Mouse (Mus musculus) embryonic facial prominence, embryonic 12.5 days (tissue): ENCODE measurements at regions not wholly inside any gene's neighbourhood (a gene's known extent, or its start where the extent isn't known, plus 50 kb on each side); places are given as distances from the start of the nearest gene placed in this dataset.
"Not testable (repeated sequence)": the region's sequence is repeated elsewhere in the genome, so short reads cannot be mapped to it uniquely, and the experiment has no call there.

ENCODE experiments used
- ATAC-seq: fragments of 200-750 bp; cut with Nextera tagmentation; 2 replicates; pipeline ENCODE4 v1.8.0; 2017; ENCODE audit not compliant: insufficient number of reproducible peaks, insufficient read depth, low FRiP score, low TSS enrichment
- H3K27ac ChIP-seq: fragments of 300-500 bp; sonication (generic); 2 replicates; pipeline ENCODE4 v1.5.1; 2016; ENCODE audit warnings: mild to moderate bottlenecking
- H3K27me3 ChIP-seq: fragments of 300-500 bp; sonication (generic); 2 replicates; pipeline ENCODE4 v1.6.1; 2016; ENCODE audit warnings: mild to moderate bottlenecking, moderate library complexity
- H3K36me3 ChIP-seq: fragments of 300-500 bp; sonication (generic); 2 replicates; pipeline ENCODE4 v1.6.1; 2016; ENCODE audit warnings: mild to moderate bottlenecking
- H3K4me1 ChIP-seq: fragments of 300-500 bp; sonication (generic); 2 replicates; pipeline ENCODE4 v1.6.1; 2016
- H3K4me2 ChIP-seq: fragments of 300-500 bp; sonication (generic); replicated peaks from 2 replicates; pipeline ENCODE4 v1.6.1; 2016; ENCODE audit warnings: mild to moderate bottlenecking, moderate library complexity
- H3K4me3 ChIP-seq: fragments of 300-500 bp; sonication (generic); 2 replicates; pipeline ENCODE4 v1.5.1; 2016; ENCODE audit warnings: mild to moderate bottlenecking
- H3K9ac ChIP-seq: fragments of 300-500 bp; sonication (generic); 2 replicates; pipeline ENCODE4 v1.6.1; 2016; ENCODE audit warnings: mild to moderate bottlenecking, moderate library complexity
- H3K9me3 ChIP-seq: fragments of 300-500 bp; sonication (generic); 2 replicates; pipeline ENCODE4 v1.6.1; 2016; ENCODE audit warnings: mild to moderate bottlenecking, moderate library complexity
- WGBS: fragments of 180-500 bp; shearing (Covaris S2); methylation state at CpG from one replicate; pipeline ENCODE4 v1.1.7; 2016; 5-methylcytosine and 5-hydroxymethylcytosine counted together

GRCm38 (mm10) chr12:114757948-114758347, 1214.2 kb downstream of the Adam6a start:
- H3K9ac ChIP-seq, H3K36me3 ChIP-seq, H3K27ac ChIP-seq, ATAC-seq, H3K4me1 ChIP-seq, H3K27me3 ChIP-seq, H3K4me3 ChIP-seq, H3K4me2 ChIP-seq: not testable (repeated sequence)
- H3K9me3 ChIP-seq: peaks cover 15% of the 10 kb centered on the region
- 95% methylated on average over 1 of the region's 1 CpGs for WGBS

- ATAC-seq, H3K27me3 ChIP-seq, H3K9ac ChIP-seq, H3K4me1 ChIP-seq, H3K36me3 ChIP-seq, H3K4me2 ChIP-seq, H3K27ac ChIP-seq, H3K4me3 ChIP-seq: not testable (repeated sequence)
- 85% methylated on average over 3 of the region's 3 CpGs for WGBS
- H3K9me3 ChIP-seq: peaks cover 15% of the 10 kb centered on the region
Measured at GRCm38 (mm10) chr12:114764211-114764610, 1220.5 kb downstream of the Adam6a start.

GRCm38 (mm10) chr12:114775414-114775813, 1231.7 kb downstream of the Adam6a start:
- not testable (repeated sequence) for H3K9ac ChIP-seq, H3K4me1 ChIP-seq, H3K36me3 ChIP-seq, H3K27me3 ChIP-seq, H3K27ac ChIP-seq, H3K4me3 ChIP-seq, ATAC-seq, H3K4me2 ChIP-seq
- peaks cover 63% of the 10 kb centered on the region for H3K9me3 ChIP-seq
- WGBS: 72% methylated on average over 2 of the region's 2 CpGs

- no peaks in the 10 kb centered on the region for H3K36me3 ChIP-seq
- ATAC-seq: no peak
- H3K4me3 ChIP-seq: no peak overlapping the region
- no peak overlapping the region for H3K4me2 ChIP-seq
- H3K27me3 ChIP-seq: no peaks in the 10 kb centered on the region
- no peaks in the 10 kb centered on the region for H3K4me1 ChIP-seq
- H3K9ac ChIP-seq: no peak overlapping the region
- H3K27ac ChIP-seq: no peak overlapping the region
- 0 out of 2 replicates have a peak, but pooled peaks cover under 1% of the 10 kb centered on the region for H3K9me3 ChIP-seq
Measured at GRCm38 (mm10) chr12:114804422-114804821, 1243.1 kb upstream of the Zfp386 start.

GRCm38 (mm10) chr12:114809186-114809585, 1238.3 kb upstream of the Zfp386 start:
- Histone ChIP-seq H3K4me2 (no peak overlapping the region), H3K27ac (no peak overlapping the region), H3K9me3 (peaks cover 9% of the 10 kb centered on the region; the same call in 1 of the 2 replicates), H3K4me1 (no peaks in the 10 kb centered on the region), H3K27me3 (no peaks in the 10 kb centered on the region), H3K9ac (no peak overlapping the region), H3K4me3 (no peak overlapping the region), H3K36me3 (no peaks in the 10 kb centered on the region)
- no peak for ATAC-seq
- 79% methylated on average over 1 of the region's 1 CpGs for WGBS

- H3K36me3 ChIP-seq, H3K9me3 ChIP-seq, ATAC-seq, H3K4me2 ChIP-seq, H3K27me3 ChIP-seq, H3K9ac ChIP-seq, H3K27ac ChIP-seq, H3K4me1 ChIP-seq, H3K4me3 ChIP-seq: not testable (repeated sequence)
- 57% methylated on average over 1 of the region's 1 CpGs for WGBS
Measured at GRCm38 (mm10) chr12:114816858-114817257, 1230.7 kb upstream of the Zfp386 start.

GRCm38 (mm10) chr12:114832916-114833315, 1214.6 kb upstream of the Zfp386 start:
- no peak overlapping the region for H3K27ac ChIP-seq
- H3K27me3 ChIP-seq: no peaks in the 10 kb centered on the region
- no peak overlapping the region for H3K9ac ChIP-seq
- no peak for ATAC-seq
- H3K4me2 ChIP-seq: no peak overlapping the region
- no peaks in the 10 kb centered on the region for H3K4me1 ChIP-seq
- H3K4me3 ChIP-seq: no peak overlapping the region
- H3K9me3 ChIP-seq: peaks cover 9% of the 10 kb centered on the region; the same call in 1 of the 2 replicates
- no peaks in the 10 kb centered on the region for H3K36me3 ChIP-seq
